Mouse (Mus musculus): ENCODE measurements at regions not wholly inside any gene's neighbourhood (a gene's known extent, or its start where the extent isn't known, plus 50 kb on each side); places are given as distances from the start of the nearest gene placed in this dataset.
"Not testable (repeated sequence)": the region's sequence is repeated elsewhere in the genome, so short reads cannot be mapped to it uniquely, and the experiment has no call there.

GRCm38 (mm10) chr3:11213996-11214395 lies 878.5 kb upstream of the Gm38303 start:
- Histone ChIP-seq H3K36me3 (ENCODE audit: control insufficient read depth in 1 of 2, insufficient read depth in 2 of 2, low read length in 2 of 2) (no peaks in the 10 kb centered on the region), H3K9ac (ENCODE audit: control insufficient read depth, low read depth, low read length, poor library complexity, severe bottlenecking) (no peak overlapping the region), H3K4me3 (ENCODE audit: control insufficient read depth in 1 of 2, insufficient read depth in 1 of 2, low read depth in 2 of 2, low read length in 2 of 2) (no peak overlapping the region), H3K79me2 (ENCODE audit: control insufficient read depth, insufficient read depth, low read length, poor library complexity) (no peaks in the 10 kb centered on the region), H3K4me1 (ENCODE audit: control insufficient read depth in 1 of 2, insufficient read depth in 2 of 2, low read length in 2 of 2) (no peaks in the 10 kb centered on the region), H3K27me3 (ENCODE audit: control insufficient read depth in 1 of 2, insufficient read depth in 2 of 2, low read length in 2 of 2) (no peaks in the 10 kb centered on the region), H3K27ac (ENCODE audit: control insufficient read depth, low read depth, low read length) (no peak overlapping the region), H3K9me3 (replicated peaks; ENCODE audit: insufficient read depth, low read length) (no peaks in the 10 kb centered on the region)
- TF ChIP-seq CTCF (IDR thresholded peaks at IDR 0.05 in 2 of 3, conservative IDR thresholded peaks at IDR 0.05 in 1 of 3; ENCODE audit: control insufficient read depth in 1 of 3, insufficient read depth in 1 of 3, low read depth in 2 of 3, low read length in 3 of 3, poor library complexity in 1 of 3, severe bottlenecking in 1 of 3), result no peak
- no peak for TF ChIP-seq MAZ (IDR thresholded peaks at IDR 0.05; ENCODE audit: low read depth, low read length)
- TF ChIP-seq NELFE (IDR thresholded peaks at IDR 0.05; ENCODE audit: low read depth, low read length), result no peak
- TF ChIP-seq MAFK (IDR thresholded peaks at IDR 0.05; ENCODE audit: borderline replicate concordance, low read depth, low read length), result no peak
- no peak for TF ChIP-seq ZC3H11A (IDR thresholded peaks at IDR 0.05; ENCODE audit: low read depth, low read length)
- no peak for TF ChIP-seq EP300 (IDR thresholded peaks at IDR 0.05; ENCODE audit: low read depth in 1 of 2, low read length in 2 of 2)
- no peak for TF ChIP-seq ETS1 (IDR thresholded peaks at IDR 0.05; ENCODE audit: low read depth, low read length)
- TF ChIP-seq POLR2AphosphoS5 (IDR thresholded peaks at IDR 0.05; ENCODE audit: borderline replicate concordance, low read depth, low read length), result no peak
- no peak for TF ChIP-seq GATA1 (IDR thresholded peaks at IDR 0.05; ENCODE audit: low read depth, low read length)
- TF ChIP-seq ZKSCAN1 (IDR thresholded peaks at IDR 0.05; ENCODE audit: low read depth, low read length), result no peak
- TF ChIP-seq SIN3A (IDR thresholded peaks at IDR 0.05; ENCODE audit: low read length), result no peak
- TF ChIP-seq USF2 (IDR thresholded peaks at IDR 0.05; ENCODE audit: borderline replicate concordance in 1 of 2, insufficient read depth in 1 of 2, low read depth in 1 of 2, low read length in 2 of 2), result no peak
- TF ChIP-seq MXI1 (IDR thresholded peaks at IDR 0.05; ENCODE audit: low read depth, low read length), result no peak
- no peak for TF ChIP-seq MYB (IDR thresholded peaks at IDR 0.05; ENCODE audit: low read depth, low read length)
- TF ChIP-seq GABPA (IDR thresholded peaks at IDR 0.05; ENCODE audit: low read depth, low read length), result no peak
- no peak for DNase-seq (ENCODE audit: low read depth, low spot score)

- H3K79me2 ChIP-seq (ENCODE audit: control insufficient read depth, insufficient read depth, low read length, poor library complexity); H3K9me3 ChIP-seq (replicated peaks; ENCODE audit: insufficient read depth, low read length); H3K27ac ChIP-seq (ENCODE audit: control insufficient read depth, low read depth, low read length); H3K36me3 ChIP-seq (ENCODE audit: control insufficient read depth in 1 of 2, insufficient read depth in 2 of 2, low read length in 2 of 2); H3K4me1 ChIP-seq (ENCODE audit: control insufficient read depth in 1 of 2, insufficient read depth in 2 of 2, low read length in 2 of 2); H3K27me3 ChIP-seq (ENCODE audit: control insufficient read depth in 1 of 2, insufficient read depth in 2 of 2, low read length in 2 of 2): not testable (repeated sequence)
- peak in 1 of 3 experiments; percentile 0; a peak in 1 of 6 replicates for TF ChIP-seq CTCF (IDR thresholded peaks at IDR 0.05 in 2 of 3, conservative IDR thresholded peaks at IDR 0.05 in 1 of 3; ENCODE audit: control insufficient read depth in 1 of 3, insufficient read depth in 1 of 3, low read depth in 2 of 3, low read length in 3 of 3, poor library complexity in 1 of 3, severe bottlenecking in 1 of 3)
- H3K4me3 ChIP-seq (ENCODE audit: control insufficient read depth in 1 of 2, insufficient read depth in 1 of 2, low read depth in 2 of 2, low read length in 2 of 2), result peak overlapping the region; percentile 49 to 50; a peak in 3 of 4 replicates
- peak overlapping the region; percentile 40; the same call in 1 of the 2 replicates for H3K9ac ChIP-seq (ENCODE audit: control insufficient read depth, low read depth, low read length, poor library complexity, severe bottlenecking)
- DNase-seq (ENCODE audit: low read depth, low spot score), result peak; percentile 54
Measured at GRCm38 (mm10) chr3:11212921-11213648, 877.6 kb upstream of the Gm38303 start.

- not testable (repeated sequence) for DNase-seq (ENCODE audit: low read depth, low spot score); H3K27ac ChIP-seq (ENCODE audit: control insufficient read depth, low read depth, low read length); H3K4me1 ChIP-seq (ENCODE audit: control insufficient read depth in 1 of 2, insufficient read depth in 2 of 2, low read length in 2 of 2)
Measured at GRCm38 (mm10) chr3:11212290-11212912, 876.9 kb upstream of the Gm38303 start.

GRCm38 (mm10) chr3:11210920-11211811 lies 875.7 kb upstream of the Gm38303 start:
- DNase-seq (ENCODE audit: low read depth, low spot score); H3K36me3 ChIP-seq (ENCODE audit: control insufficient read depth in 1 of 2, insufficient read depth in 2 of 2, low read length in 2 of 2); H3K79me2 ChIP-seq (ENCODE audit: control insufficient read depth, insufficient read depth, low read length, poor library complexity); H3K4me1 ChIP-seq (ENCODE audit: control insufficient read depth in 1 of 2, insufficient read depth in 2 of 2, low read length in 2 of 2); H3K9me3 ChIP-seq (replicated peaks; ENCODE audit: insufficient read depth, low read length); H3K27me3 ChIP-seq (ENCODE audit: control insufficient read depth in 1 of 2, insufficient read depth in 2 of 2, low read length in 2 of 2); H3K9ac ChIP-seq (ENCODE audit: control insufficient read depth, low read depth, low read length, poor library complexity, severe bottlenecking); H3K27ac ChIP-seq (ENCODE audit: control insufficient read depth, low read depth, low read length); H3K4me3 ChIP-seq (ENCODE audit: control insufficient read depth in 1 of 2, insufficient read depth in 1 of 2, low read depth in 2 of 2, low read length in 2 of 2): not testable (repeated sequence)

More at GRCm38 (mm10) chr3:11212290-11212912, 876.9 kb upstream of the Gm38303 start:
- H3K4me3 ChIP-seq (ENCODE audit: control insufficient read depth in 1 of 2, insufficient read depth in 1 of 2, low read depth in 2 of 2, low read length in 2 of 2); H3K9ac ChIP-seq (ENCODE audit: control insufficient read depth, low read depth, low read length, poor library complexity, severe bottlenecking); H3K27me3 ChIP-seq (ENCODE audit: control insufficient read depth in 1 of 2, insufficient read depth in 2 of 2, low read length in 2 of 2); H3K9me3 ChIP-seq (replicated peaks; ENCODE audit: insufficient read depth, low read length); H3K36me3 ChIP-seq (ENCODE audit: control insufficient read depth in 1 of 2, insufficient read depth in 2 of 2, low read length in 2 of 2); H3K79me2 ChIP-seq (ENCODE audit: control insufficient read depth, insufficient read depth, low read length, poor library complexity): not testable (repeated sequence)

Measured in MEL (cell line).